Mouse (Mus musculus): ENCODE measurements at regions not wholly inside any gene's neighbourhood (a gene's known extent, or its start where the extent isn't known, plus 50 kb on each side); places are given as distances from the start of the nearest gene placed in this dataset.

GRCm38 (mm10) chr13:59228059-59228830 lies 356.8 kb downstream of the Agtpbp1 start:
- no peak for DNase-seq (ENCODE audit: low read depth, low spot score)

- DNase-seq (ENCODE audit: low read depth, low spot score): no peak
Observed at GRCm38 (mm10) chr13:59227523-59228058, 357.4 kb downstream of the Agtpbp1 start.

GRCm38 (mm10) chr13:59220587-59220986 lies 364.4 kb downstream of the Agtpbp1 start:
- no peak for DNase-seq (ENCODE audit: low read depth, low spot score)

- no peak for DNase-seq (ENCODE audit: low read depth, low spot score)
Observed at GRCm38 (mm10) chr13:59220156-59220555, 364.9 kb downstream of the Agtpbp1 start.

- DNase-seq (ENCODE audit: low read depth, low spot score): no peak
Observed at GRCm38 (mm10) chr13:59216686-59217298, 368.2 kb downstream of the Agtpbp1 start.

GRCm38 (mm10) chr13:59212296-59212701 lies 372.7 kb downstream of the Agtpbp1 start:
- no peak for DNase-seq (ENCODE audit: low read depth, low spot score)

- no peak for DNase-seq (ENCODE audit: low read depth, low spot score)
Observed at GRCm38 (mm10) chr13:59210828-59211227, 374.2 kb downstream of the Agtpbp1 start.

- DNase-seq (ENCODE audit: low read depth, low spot score): no peak
Observed at GRCm38 (mm10) chr13:59206186-59206585, 378.8 kb downstream of the Agtpbp1 start.

- DNase-seq (ENCODE audit: low read depth, low spot score): no peak
Observed at GRCm38 (mm10) chr13:59204506-59204905, 380.5 kb downstream of the Agtpbp1 start.

- no peak for DNase-seq (ENCODE audit: low read depth, low spot score)
Observed at GRCm38 (mm10) chr13:59196311-59196710, 388.7 kb downstream of the Agtpbp1 start.

GRCm38 (mm10) chr13:59188431-59188830 lies 382.1 kb downstream of the Ntrk2 start:
- DNase-seq (ENCODE audit: low read depth, low spot score): no peak

Measured in CD4-positive, CD25-positive, alpha-beta regulatory T cell, adult 2 months (primary cell).